Mouse (Mus musculus): ENCODE results near the gene Brf1.
A peak's percentile ranks its signal among the peaks of the same experiment; 100 is the strongest.

Gene Brf1

GRCm38 (mm10) chr12:113017429-113017984, 17.0 kb upstream of the Brf1 start:
- DNase-seq (ENCODE audit: low spot score) = no peak

- DNase-seq (ENCODE audit: low spot score) = no peak
Measured at GRCm38 (mm10) chr12:113016976-113017375, 16.5 kb upstream of the Brf1 start.

GRCm38 (mm10) chr12:113015956-113016355, 15.5 kb upstream of the Brf1 start:
- no peak for DNase-seq (ENCODE audit: low spot score)

GRCm38 (mm10) chr12:113014561-113015556, 14.4 kb upstream of the Brf1 start:
- no peak for DNase-seq (ENCODE audit: low spot score)

GRCm38 (mm10) chr12:113013604-113014558, 13.4 kb upstream of the Brf1 start, which contains the start of gene Pacs2:
Gene Pacs2, plus strand, starts transcription at chr12:113014508.
- DNase-seq (ENCODE audit: low spot score) = peak; percentile 85

GRCm38 (mm10) chr12:113013021-113013491, 12.6 kb upstream of the Brf1 start:
- DNase-seq (ENCODE audit: low spot score) = no peak

- DNase-seq (ENCODE audit: low spot score) = no peak
Measured at GRCm38 (mm10) chr12:113012443-113012842, 11.9 kb upstream of the Brf1 start.

GRCm38 (mm10) chr12:113011702-113012360, 11.3 kb upstream of the Brf1 start:
- DNase-seq (ENCODE audit: low spot score) = no peak

- DNase-seq (ENCODE audit: low spot score) = peak; percentile 43
Measured at GRCm38 (mm10) chr12:113004993-113005392, 4.5 kb upstream of the Brf1 start.

- DNase-seq (ENCODE audit: low spot score) = no peak
Measured at GRCm38 (mm10) chr12:113004011-113004410, 3.5 kb upstream of the Brf1 start.

- no peak for DNase-seq (ENCODE audit: low spot score)
Measured at GRCm38 (mm10) chr12:113002667-113003066, 2.2 kb upstream of the Brf1 start.

- DNase-seq (ENCODE audit: low spot score) = no peak
Measured at GRCm38 (mm10) chr12:113001133-113001474, 600 bp upstream of the Brf1 start.

- DNase-seq (ENCODE audit: low spot score) = no peak
Measured at GRCm38 (mm10) chr12:112999569-113000293, 773 bp downstream of the Brf1 start.

GRCm38 (mm10) chr12:112994153-112994552, 6.4 kb downstream of the Brf1 start:
- DNase-seq (ENCODE audit: low spot score) = no peak

GRCm38 (mm10) chr12:112991444-112991843, 9.1 kb downstream of the Brf1 start:
- no peak for DNase-seq (ENCODE audit: low spot score)

- DNase-seq (ENCODE audit: low spot score) = no peak
Measured at GRCm38 (mm10) chr12:112990706-112991405, 9.6 kb downstream of the Brf1 start.

GRCm38 (mm10) chr12:112987877-112988276, 12.6 kb downstream of the Brf1 start:
- no peak for DNase-seq (ENCODE audit: low spot score)

GRCm38 (mm10) chr12:112985346-112985745, 15.2 kb downstream of the Brf1 start:
- no peak for DNase-seq (ENCODE audit: low spot score)

GRCm38 (mm10) chr12:112982031-112982430, 18.5 kb downstream of the Brf1 start:
- no peak for DNase-seq (ENCODE audit: low spot score)

- DNase-seq (ENCODE audit: low spot score) = no peak
Measured at GRCm38 (mm10) chr12:112977156-112977555, 23.3 kb downstream of the Brf1 start.

Measured in ovary, adult 18-20 months (tissue).